ENCODE assay signal across 25 mouse cellular contexts in the genomic region with DNA sequence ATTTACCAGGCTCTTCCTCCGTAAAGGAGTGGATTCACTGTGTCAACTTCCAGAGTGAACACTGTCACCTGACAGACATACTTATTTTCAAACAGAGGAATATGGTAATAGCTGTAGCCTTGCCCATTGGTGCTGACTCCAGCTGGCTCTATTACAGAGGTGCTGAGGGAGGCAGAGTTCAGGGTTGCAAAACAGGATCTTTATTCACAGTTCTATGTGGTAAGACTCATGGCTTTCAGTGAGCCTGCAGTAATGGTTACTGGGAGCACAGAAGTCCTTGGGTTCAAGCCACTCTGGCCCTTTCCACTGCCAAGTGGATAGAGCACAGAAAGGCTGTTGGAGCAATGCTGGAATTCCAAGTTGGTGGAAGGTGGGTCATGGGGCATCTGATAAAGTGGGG. TPM values are rescaled to one million over a fixed set of nuclear protein-coding genes. Genes with fewer than 3 reads are reported as not detected.
DNase-seq lines count a peak whose midpoint lies in the region; ATAC-seq and TF ChIP-seq lines count a peak whose summit lies in the region.
"Had no signal": no experiment of that assay in that cellular context is flagged by ENCODE, and none has a peak within 500 bp of the region (broad histone marks: within the 10 kb centered on the region; RNA-seq: fewer than 3 reads in every experiment).

No protein-coding gene starts in this region.

- in situ Hi-C loops in Patski (cut with MboI; ENCODE audit: low pct_unique_long_range_greater_than_20kb), result loop anchor here (5.0 to 10.0 kb wide), 2 partner anchors 45 to 348 kb away; no protein-coding TSS in a partner anchor

- TF ChIP-seq CTCF in Patski (IDR thresholded peaks at IDR 0.05), result no peak

- CTCF ChIA-PET in Patski (lab: Charles Lee), result interaction anchor here (0.9 to 2.3 kb wide), 4 partner anchors 9 to 45 kb away, joined by 3 to 14 read pairs (median 8); a partner anchor contains a TSS

- DNase-seq in adrenal gland, adult 8-10 months, result peak; percentile 33
- no peak for DNase-seq in adrenal gland, adult 18-20 months (ENCODE audit: low spot score in 2 of 2)
- DNase-seq in Patski (ENCODE audit: low read depth, low spot score), result no peak
- DNase-seq in adrenal gland, postnatal 25 days, result peak; percentile 10
- no peak for DNase-seq in gastrocnemius, adult 18-20 months (ENCODE audit: low spot score)
- no peak for DNase-seq in kidney, postnatal 10 days
- DNase-seq in cerebellum, postnatal 25 days, result no peak
- DNase-seq: cerebellum, adult 11-12 months; cerebellum, adult 9-10 months; cerebellum, postnatal 36 days; embryo, embryonic 11 days; gastrocnemius, postnatal 36 days; heart, postnatal 36 days; kidney, adult 8-10 months had no signal

- POLR2A ChIA-PET in Patski (lab: Charles Lee), result no interaction called here

- ATAC-seq in Patski, result peak; percentile 46
- peak; percentile 80 for ATAC-seq in megakaryocyte, adult 5-6 weeks (ENCODE audit: poor library complexity, severe bottlenecking)
- ATAC-seq: forebrain, embryonic 14.5 days; hindbrain, embryonic 16.5 days; inflammation-experienced regulatory T-cells, adult 6 months; intestine, postnatal 0 days had no signal

- H3K27me3 ChIP-seq in Patski, result no peaks in the 10 kb centered on the region
- H3K27me3 ChIP-seq: embryonic facial prominence, embryonic 15.5 days; heart, embryonic 13.5 days; hindbrain, embryonic 12.5 days had no signal

RNA-seq across cellular contexts. Expression of a gene that starts 13.1 kb away (rescaled TPM):
- total RNA-seq in adrenal gland, adult 8-10 months (2022), result 10 to 100 TPM; 10.4 to 15.0 (median 11.7) TPM
- 1 to 10 TPM; 6.4 to 9.0 TPM for total RNA-seq in adrenal gland, adult 18-20 months (2021)
- polyA plus RNA-seq in Patski (2021), result 11.4 TPM
- total RNA-seq in adrenal gland, postnatal 25 days (2021), result 9.4 and 12.1 TPM in 2 replicates
- 5.3 and 6.5 TPM in 2 replicates for total RNA-seq in megakaryocyte, adult 5-6 weeks (2015)
- total RNA-seq in megakaryocyte, adult 5-6 weeks (2017), result 4.6 and 5.8 TPM in 2 replicates
- total RNA-seq in gastrocnemius, adult 18-20 months (2021), result 1 to 10 TPM; 1.4 TPM

RNA-seq across cellular contexts. Expression of a gene that starts 18.4 kb away (rescaled TPM):
- under 1 TPM; 0.14 to 0.91 (median 0.52) TPM for total RNA-seq in adrenal gland, adult 8-10 months (2022)
- total RNA-seq in adrenal gland, adult 18-20 months (2021), result under 1 TPM in 1 of 2 experiments, not detected in 1; 0.48 TPM
- 2.2 TPM for polyA plus RNA-seq in Patski (2021)
- total RNA-seq in adrenal gland, postnatal 25 days (2021), result 0.30 TPM in 1 of 2 replicates, not detected in the other
- total RNA-seq in megakaryocyte, adult 5-6 weeks (2015), result 0.87 and 1.2 TPM in 2 replicates
- total RNA-seq in megakaryocyte, adult 5-6 weeks (2017), result 1.4 and 2.0 TPM in 2 replicates
- under 1 TPM; 0.09 to 0.31 TPM for total RNA-seq in gastrocnemius, adult 18-20 months (2021)
- polyA plus RNA-seq: embryonic facial prominence, embryonic 11.5 days; embryonic facial prominence, embryonic 15.5 days; erythroblast, embryonic 14.5 days; forebrain, embryonic 10.5 days; forebrain, embryonic 14.5 days; heart, embryonic 13.5 days; hindbrain, embryonic 12.5 days; hindbrain, embryonic 16.5 days had no signal

RNA-seq across cellular contexts. Expression of a gene that starts 20.0 kb away (rescaled TPM):
- total RNA-seq in adrenal gland, adult 8-10 months (2022), result 10 to 100 TPM; 23.8 to 34.5 (median 27.8) TPM
- total RNA-seq in adrenal gland, adult 18-20 months (2021), result 10 to 100 TPM; 21.6 to 25.3 TPM
- 68.3 TPM for polyA plus RNA-seq in Patski (2021)
- total RNA-seq in adrenal gland, postnatal 25 days (2021), result 21.6 and 25.5 TPM in 2 replicates
- total RNA-seq in megakaryocyte, adult 5-6 weeks (2015), result 24.0 and 25.5 TPM in 2 replicates
- 41.7 and 48.3 TPM in 2 replicates for total RNA-seq in megakaryocyte, adult 5-6 weeks (2017)
- 1 to 10 TPM; 2.7 to 3.5 TPM for total RNA-seq in gastrocnemius, adult 18-20 months (2021)

RNA-seq across cellular contexts. Expression of a gene that starts 20.0 kb away (rescaled TPM):
- total RNA-seq in adrenal gland, adult 8-10 months (2022), result 10 to 100 TPM; 42.4 to 62.7 (median 51.4) TPM
- total RNA-seq in adrenal gland, adult 18-20 months (2021), result 10 to 100 TPM; 40.6 to 41.6 TPM
- polyA plus RNA-seq in Patski (2021), result 60.2 TPM
- 42.9 and 46.0 TPM in 2 replicates for total RNA-seq in adrenal gland, postnatal 25 days (2021)
- 23.4 and 25.6 TPM in 2 replicates for total RNA-seq in megakaryocyte, adult 5-6 weeks (2015)
- total RNA-seq in megakaryocyte, adult 5-6 weeks (2017), result 28.5 and 41.1 TPM in 2 replicates
- total RNA-seq in gastrocnemius, adult 18-20 months (2021), result 10 to 100 TPM; 34.5 to 34.9 TPM

RNA-seq across cellular contexts. Expression of a gene that starts 35.0 kb away (rescaled TPM):
- total RNA-seq in adrenal gland, adult 8-10 months (2022), result 10 to 100 TPM; 26.2 to 40.7 (median 32.4) TPM
- total RNA-seq in adrenal gland, adult 18-20 months (2021), result 10 to 100 TPM; 17.3 to 28.1 TPM
- 104 TPM for polyA plus RNA-seq in Patski (2021)
- total RNA-seq in adrenal gland, postnatal 25 days (2021), result 46.7 and 48.8 TPM in 2 replicates
- 114 and 128 TPM in 2 replicates for total RNA-seq in megakaryocyte, adult 5-6 weeks (2015)
- total RNA-seq in megakaryocyte, adult 5-6 weeks (2017), result 184 and 191 TPM in 2 replicates
- total RNA-seq in gastrocnemius, adult 18-20 months (2021), result 1 to 10 TPM; 6.5 to 7.8 TPM

Comparison
In these comparisons a context has a peak if more than half of its experiments do, and no peak if none do; other contexts are left out.
1. DNase-seq: peak in adrenal gland, adult 8-10 months (single experiment) and adrenal gland, postnatal 25 days (single experiment); none in adrenal gland, adult 18-20 months (0 of 2), Patski (single experiment), gastrocnemius, adult 18-20 months (single experiment), kidney, postnatal 10 days (single experiment) and cerebellum, postnatal 25 days (0 of 2).